Mouse (Mus musculus) leukemia stem cell, adult 10-12 weeks (primary cell): ENCODE results near the gene Mfsd13b. TPM values are rescaled to one million over a fixed set of nuclear protein-coding genes. Genes with fewer than 3 reads are reported as not detected.

ENCODE experiments used
- polyA plus RNA-seq: library from polyadenylated mRNA; stranded (reverse); fragments of >175 nt; gene quantifications from 2 replicates; pipeline ENCODE4 v1.2.3, GENCODE M21; 2012; ENCODE audit warnings: low replicate concordance

Gene Mfsd13b
- not detected in 2 replicates for polyA plus RNA-seq

DNA sequence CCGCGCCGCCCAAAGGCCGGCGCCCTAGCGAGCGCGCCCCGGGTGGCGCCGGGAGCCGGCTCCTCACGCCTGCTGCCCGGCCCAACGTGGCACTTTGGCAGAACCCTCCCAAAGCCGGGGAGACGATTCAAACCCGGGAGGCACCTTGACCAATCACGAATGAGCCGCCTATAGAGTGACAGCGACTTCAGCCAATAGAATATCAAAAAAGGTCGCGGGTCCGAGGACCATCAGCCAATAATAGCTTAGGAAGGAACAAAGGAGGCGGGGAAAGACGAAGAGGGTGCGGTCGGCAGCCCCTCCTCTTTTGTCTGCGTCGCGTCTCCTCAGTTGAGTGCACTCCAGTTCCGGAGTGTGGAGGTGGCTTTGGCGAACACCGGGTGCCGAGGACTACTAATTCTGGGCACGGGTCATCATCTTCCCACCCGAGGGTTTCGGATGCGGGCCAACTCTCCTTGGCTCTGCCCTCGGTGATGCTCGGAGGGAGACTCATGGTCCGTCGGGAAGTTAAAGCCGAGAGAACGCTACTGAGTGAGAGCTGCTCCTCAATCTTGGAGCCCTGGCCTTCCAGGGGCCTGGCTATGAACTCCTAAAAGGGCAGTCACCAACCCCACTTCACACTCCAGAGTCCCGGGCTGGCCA, at the start of gene Mfsd13b, which contains the start of gene Cdr2:
TSS of gene Mfsd13b (plus strand) at position 310 of the 642 bp plus-strand sequence.
TSS of gene Cdr2 (minus strand) at position 113 of the 642 bp plus-strand sequence.

DNA sequence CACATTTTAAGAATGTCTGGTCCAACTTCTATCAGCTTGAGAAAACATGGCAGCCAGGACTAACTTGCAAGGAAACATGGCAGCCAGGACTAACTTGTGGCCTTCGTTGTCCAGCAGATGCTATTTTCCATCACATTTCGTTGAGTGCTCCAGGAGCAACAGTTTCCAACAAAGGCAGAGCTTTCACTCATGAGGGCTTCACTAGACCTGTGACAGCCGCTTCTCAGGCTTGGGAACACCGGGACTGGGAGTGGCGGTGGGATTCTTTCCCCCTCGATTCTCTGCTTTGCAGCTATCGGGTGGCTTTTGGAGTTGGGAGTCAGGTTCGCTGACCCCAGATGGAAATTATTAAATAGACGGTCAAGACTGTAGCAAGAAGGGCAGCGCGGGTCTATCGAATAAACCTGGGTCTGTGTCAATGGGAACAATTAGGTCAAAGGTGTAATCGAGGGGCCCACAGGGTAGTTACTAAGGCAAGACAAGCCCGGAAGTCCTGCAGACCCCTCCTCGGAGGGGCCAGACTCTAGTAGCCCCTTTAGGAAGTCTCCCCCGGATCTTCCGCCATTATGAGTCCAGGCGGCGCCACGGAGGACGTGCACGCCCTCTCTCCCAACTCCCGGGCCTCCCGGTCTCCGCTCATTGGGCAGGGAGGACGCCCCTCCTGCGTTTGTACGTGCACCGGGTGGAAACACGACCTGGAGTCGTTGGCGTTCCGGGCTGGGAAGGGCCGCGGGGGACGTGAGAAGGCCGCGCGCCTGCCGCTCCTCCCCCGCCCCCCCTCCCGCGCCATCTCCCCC, 51.7 kb downstream of the Mfsd13b start, which contains the start of gene Mettl9:
TSS of gene Mettl9 (plus strand) at position 590 of the 797 bp plus-strand sequence.

Other genes starting within 250 kb of the Mfsd13b start
- not detected in 2 replicates for gene Vwa3a, start 243.2 kb upstream of the Mfsd13b start, polyA plus RNA-seq
- not detected in 2 replicates for gene Gm5737, start 170.1 kb upstream of the Mfsd13b start, polyA plus RNA-seq
- 40.4 and 62.0 TPM in 2 replicates for gene Eef2k, start 139.7 kb upstream of the Mfsd13b start, polyA plus RNA-seq
- 10.3 and 11.5 TPM in 2 replicates for gene Polr3e, start 64.8 kb upstream of the Mfsd13b start, polyA plus RNA-seq
- gene Cdr2, start 197 bp upstream of the Mfsd13b start, polyA plus RNA-seq: 28.0 and 32.0 TPM in 2 replicates
- gene Mettl9, start 51.9 kb downstream of the Mfsd13b start, polyA plus RNA-seq: 22.0 and 29.0 TPM in 2 replicates
- 0.64 and 0.70 TPM in 2 replicates for gene Igsf6, start 92.1 kb downstream of the Mfsd13b start, polyA plus RNA-seq
- 0.07 TPM in 2 replicates for gene Otoa, start 99.1 kb downstream of the Mfsd13b start, polyA plus RNA-seq